Mouse (Mus musculus): ENCODE results near the gene Pnpla1.

Pnpla1 gene

GRCm38 (mm10) chr17:28926866-28927635 lies 68.8 kb downstream of the Pnpla1 start:
- no peak for DNase-seq

GRCm38 (mm10) chr17:28928004-28928403 lies 69.8 kb downstream of the Pnpla1 start:
- no peak for DNase-seq

GRCm38 (mm10) chr17:28929369-28929768 lies 71.2 kb downstream of the Pnpla1 start:
- no peak for DNase-seq

- DNase-seq = no peak
Measured at GRCm38 (mm10) chr17:28930392-28931074, 72.3 kb downstream of the Pnpla1 start.

- no peak for DNase-seq
Measured at GRCm38 (mm10) chr17:28931436-28932211, 73.4 kb downstream of the Pnpla1 start.

- no peak for DNase-seq
Measured at GRCm38 (mm10) chr17:28932274-28932673, 74.1 kb downstream of the Pnpla1 start.

GRCm38 (mm10) chr17:28934120-28934916 lies 76.1 kb downstream of the Pnpla1 start:
- DNase-seq = no peak

GRCm38 (mm10) chr17:28936133-28936532 lies 77.9 kb downstream of the Pnpla1 start:
- no peak for DNase-seq

GRCm38 (mm10) chr17:28936622-28937345 lies 78.6 kb downstream of the Pnpla1 start:
- no peak for DNase-seq

Data from cerebellum, adult 11 months (tissue).